Mouse (Mus musculus): Measurements from ENCODE around the gene Kcna2.

Gene Kcna2

GRCm38 (mm10) chr3:107100811-107101455 lies at the start of gene Kcna2:
Gene Kcna2 (plus strand): TSS chr3:107101146.
- DNase-seq (ENCODE audit: low spot score), result peak; percentile 33

GRCm38 (mm10) chr3:107061468-107061867 lies 39.5 kb upstream of the Kcna2 start:
- no peak for DNase-seq (ENCODE audit: low spot score)

GRCm38 (mm10) chr3:107062771-107063170 lies 38.2 kb upstream of the Kcna2 start:
- no peak for DNase-seq (ENCODE audit: low spot score)

- no peak for DNase-seq (ENCODE audit: low spot score)
Measured at GRCm38 (mm10) chr3:107065510-107066095, 35.3 kb upstream of the Kcna2 start.

GRCm38 (mm10) chr3:107066165-107066850 lies 34.6 kb upstream of the Kcna2 start:
- DNase-seq (ENCODE audit: low spot score), result no peak

GRCm38 (mm10) chr3:107067245-107067644 lies 33.7 kb upstream of the Kcna2 start:
- DNase-seq (ENCODE audit: low spot score), result no peak

GRCm38 (mm10) chr3:107073863-107074262 lies 27.1 kb upstream of the Kcna2 start:
- no peak for DNase-seq (ENCODE audit: low spot score)

GRCm38 (mm10) chr3:107075705-107076104 lies 25.2 kb upstream of the Kcna2 start:
- no peak for DNase-seq (ENCODE audit: low spot score)

- DNase-seq (ENCODE audit: low spot score), result no peak
Measured at GRCm38 (mm10) chr3:107076658-107077057, 24.3 kb upstream of the Kcna2 start.

- DNase-seq (ENCODE audit: low spot score), result no peak
Measured at GRCm38 (mm10) chr3:107077101-107077500, 23.8 kb upstream of the Kcna2 start.

GRCm38 (mm10) chr3:107080803-107081202 lies 20.1 kb upstream of the Kcna2 start:
- DNase-seq (ENCODE audit: low spot score), result no peak

- peak; percentile 60 for DNase-seq (ENCODE audit: low spot score)
Measured at GRCm38 (mm10) chr3:107081227-107081626, 19.7 kb upstream of the Kcna2 start.

GRCm38 (mm10) chr3:107084586-107084985 lies 16.4 kb upstream of the Kcna2 start:
- DNase-seq (ENCODE audit: low spot score), result no peak

- DNase-seq (ENCODE audit: low spot score), result no peak
Measured at GRCm38 (mm10) chr3:107087410-107087809, 13.5 kb upstream of the Kcna2 start.

GRCm38 (mm10) chr3:107088820-107089219 lies 12.1 kb upstream of the Kcna2 start:
- no peak for DNase-seq (ENCODE audit: low spot score)

- no peak for DNase-seq (ENCODE audit: low spot score)
Measured at GRCm38 (mm10) chr3:107089475-107089874, 11.5 kb upstream of the Kcna2 start.

GRCm38 (mm10) chr3:107090001-107090400 lies 10.9 kb upstream of the Kcna2 start:
- DNase-seq (ENCODE audit: low spot score), result no peak

- no peak for DNase-seq (ENCODE audit: low spot score)
Measured at GRCm38 (mm10) chr3:107090403-107091150, 10.4 kb upstream of the Kcna2 start.

GRCm38 (mm10) chr3:107094028-107094427 lies 6.9 kb upstream of the Kcna2 start:
- peak; percentile 78 for DNase-seq (ENCODE audit: low spot score)

GRCm38 (mm10) chr3:107096269-107096731 lies 4.6 kb upstream of the Kcna2 start:
- DNase-seq (ENCODE audit: low spot score), result no peak

GRCm38 (mm10) chr3:107099866-107100265 lies 1.1 kb upstream of the Kcna2 start:
- DNase-seq (ENCODE audit: low spot score), result no peak

GRCm38 (mm10) chr3:107101456-107101786 lies 475 bp downstream of the Kcna2 start:
- no peak for DNase-seq (ENCODE audit: low spot score)
